Mouse (Mus musculus) frontal cortex, postnatal 36 days (tissue): Measurements from ENCODE around the gene Rdh5.

Experiments used
- DNase-seq, 2 experiments: peaks; one replicate each; pipeline ENCODE4 v3.0.0; 2022; ENCODE audit warnings: low spot score in 2 of 2

The Rdh5 gene

GRCm38 (mm10) chr10:128929638-128930378 lies 7.1 kb upstream of the Rdh5 start:
- no peak for DNase-seq

DNA sequence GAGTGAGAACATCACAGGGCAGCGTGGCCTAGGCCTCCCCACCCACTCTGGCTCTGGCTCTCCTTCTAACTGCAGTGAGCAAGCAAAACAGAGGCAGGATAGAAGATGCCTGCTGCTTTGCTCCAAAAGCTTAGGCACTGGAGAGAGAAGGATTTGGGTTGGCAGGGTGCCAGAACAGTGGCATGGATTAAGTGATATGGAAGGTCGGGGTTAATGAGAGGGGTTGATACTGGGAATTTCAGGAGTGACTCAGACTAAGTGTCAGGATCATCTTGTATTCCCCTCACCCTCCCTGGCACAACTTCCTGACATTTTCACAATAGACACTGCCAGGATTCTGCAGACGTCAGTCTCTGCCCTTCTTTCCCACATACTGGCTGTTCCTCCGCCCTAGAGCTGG lies 5.7 kb upstream of the Rdh5 start:
- DNase-seq: no peak

DNA sequence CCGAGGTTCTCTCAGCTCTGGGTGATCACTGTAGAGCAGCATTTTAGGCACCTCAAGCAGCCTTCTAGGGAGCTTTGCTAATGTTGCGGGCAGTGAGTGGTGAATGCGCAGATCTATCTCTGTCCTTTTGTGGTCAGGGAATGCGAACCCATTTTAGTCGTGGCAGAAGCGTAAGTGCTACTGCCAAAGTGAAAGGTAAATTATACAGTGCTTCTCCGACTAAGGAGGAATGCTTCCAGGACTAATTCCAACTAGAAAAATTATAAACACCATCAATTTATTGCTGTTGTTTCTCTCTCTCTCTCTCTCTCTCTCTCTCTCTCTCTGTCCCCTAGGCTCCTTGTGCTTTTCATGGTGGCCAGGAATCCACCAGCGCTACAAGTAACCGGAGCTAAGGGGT lies 1.2 kb upstream of the Rdh5 start, which contains the start of gene Bloc1s1:
Gene Bloc1s1, minus strand, starts transcription at position 101 of the 400 bp plus-strand sequence.
- no peak for DNase-seq

GRCm38 (mm10) chr10:128923013-128923691 lies 464 bp upstream of the Rdh5 start:
- peak; percentile 94 to 96 for DNase-seq

GRCm38 (mm10) chr10:128921883-128922821 lies 536 bp downstream of the Rdh5 start:
- no peak for DNase-seq

DNA sequence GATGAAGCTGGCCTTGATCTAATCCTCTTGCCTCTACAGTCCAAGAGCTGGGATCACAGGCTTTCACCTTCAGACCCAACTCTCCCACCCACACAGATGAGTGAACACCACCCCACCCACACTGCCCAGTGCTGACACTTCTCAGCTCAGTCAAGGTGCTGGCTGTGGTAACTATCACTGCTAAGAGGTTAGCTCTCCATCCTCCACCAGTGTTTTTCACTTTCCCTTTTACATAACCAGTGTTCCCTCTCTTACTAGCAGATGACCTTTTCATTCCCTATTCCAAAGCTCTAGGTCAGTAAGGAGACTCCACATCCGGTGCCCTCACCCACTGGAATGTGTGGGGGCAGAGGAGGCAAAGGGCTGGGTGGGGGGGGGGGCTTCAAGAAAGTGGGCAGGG lies 1.4 kb downstream of the Rdh5 start:
- DNase-seq: no peak

- no peak for DNase-seq
Observed at GRCm38 (mm10) chr10:128920736-128921161, 1.9 kb downstream of the Rdh5 start.

DNA sequence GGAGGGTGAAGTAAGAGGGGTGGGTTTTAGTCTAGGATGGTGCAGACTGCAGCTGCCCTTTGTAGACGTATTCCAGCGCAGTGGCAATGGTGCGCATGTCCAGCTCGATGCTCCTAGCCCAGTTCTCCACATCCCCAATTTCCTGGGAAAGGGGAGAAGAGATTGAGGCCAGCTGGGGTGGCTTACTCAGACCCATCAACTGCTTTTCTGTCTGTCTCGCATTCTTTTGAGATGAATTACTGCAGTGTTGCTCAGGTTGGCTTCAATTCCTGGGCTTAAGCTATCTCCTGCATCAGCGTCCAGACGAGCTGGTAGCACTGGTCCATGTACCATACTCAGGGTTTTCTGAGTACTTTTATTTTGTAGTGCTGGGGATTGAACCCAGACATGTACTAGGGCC lies 2.7 kb downstream of the Rdh5 start:
- DNase-seq: no peak

DNA sequence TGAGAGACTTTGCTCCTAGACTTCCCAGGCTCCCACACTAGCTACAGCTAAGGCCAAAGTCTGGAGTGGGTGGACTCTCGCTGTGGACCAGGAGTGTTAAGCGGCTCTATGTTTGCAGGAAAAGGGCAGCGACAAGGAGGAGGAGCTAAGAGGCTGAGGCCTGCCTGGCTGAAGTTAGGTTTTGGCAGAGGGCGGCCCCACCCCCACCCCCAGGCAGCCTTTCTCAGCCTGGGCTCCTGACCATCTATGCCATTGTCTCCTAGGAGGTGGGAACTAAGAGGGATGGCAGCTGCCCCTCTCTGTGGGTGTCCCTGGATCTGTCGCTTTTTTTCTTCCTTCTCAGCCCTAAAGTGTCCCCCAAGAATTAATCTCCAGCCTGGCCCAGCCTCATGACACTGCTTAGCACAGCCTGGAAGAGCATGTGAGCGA lies 3.5 kb downstream of the Rdh5 start:
- peak in 1 of 2 experiments; percentile 31 for DNase-seq

GRCm38 (mm10) chr10:128918246-128918645 lies 4.4 kb downstream of the Rdh5 start:
- peak in 1 of 2 experiments; percentile 59 for DNase-seq

DNA sequence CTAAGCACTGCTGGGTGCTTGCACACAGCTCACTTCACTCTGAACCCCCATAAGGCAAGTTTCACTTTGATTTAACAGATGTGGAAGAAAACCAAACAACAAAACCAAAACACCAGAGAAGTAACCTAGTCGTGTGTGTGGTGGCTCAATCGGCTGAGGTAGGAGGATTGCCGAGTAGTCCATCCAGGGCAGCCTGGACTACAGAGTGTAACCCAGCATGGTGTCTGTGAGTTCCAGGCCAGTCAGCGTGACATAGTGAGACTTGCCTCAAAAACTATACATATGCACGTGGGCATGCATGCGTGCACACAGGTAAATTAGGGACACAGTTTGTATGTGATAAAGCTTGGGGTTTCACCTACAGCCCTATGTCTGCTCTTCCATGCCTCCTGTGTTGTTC lies 5.3 kb downstream of the Rdh5 start:
- no peak for DNase-seq

- no peak for DNase-seq
Observed at GRCm38 (mm10) chr10:128916665-128917064, 6.0 kb downstream of the Rdh5 start.

GRCm38 (mm10) chr10:128915550-128915949 lies 7.1 kb downstream of the Rdh5 start:
- no peak for DNase-seq

DNA sequence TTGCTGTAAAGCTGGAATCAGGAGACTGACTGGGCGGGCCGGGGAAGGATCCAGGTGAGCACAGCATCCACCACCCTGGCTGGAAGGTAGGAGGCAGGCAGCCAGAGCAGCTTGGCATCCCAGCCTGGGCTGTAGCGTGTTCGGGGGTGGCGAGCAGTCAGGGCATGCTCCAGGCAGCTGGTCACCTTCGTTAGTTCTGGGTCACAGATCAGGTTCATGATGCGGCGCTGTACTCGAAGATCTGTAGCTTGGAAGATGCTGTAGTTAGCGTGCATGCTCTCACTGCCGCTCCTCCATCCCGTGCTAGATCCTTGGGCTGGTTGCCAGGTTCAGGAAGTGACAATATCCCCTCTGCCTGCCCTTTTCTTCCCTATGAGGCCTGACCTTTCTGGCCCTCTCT lies 9.0 kb downstream of the Rdh5 start:
- no peak for DNase-seq

GRCm38 (mm10) chr10:128913219-128913618 lies 9.5 kb downstream of the Rdh5 start:
- DNase-seq: peak; percentile 86 to 94

DNA sequence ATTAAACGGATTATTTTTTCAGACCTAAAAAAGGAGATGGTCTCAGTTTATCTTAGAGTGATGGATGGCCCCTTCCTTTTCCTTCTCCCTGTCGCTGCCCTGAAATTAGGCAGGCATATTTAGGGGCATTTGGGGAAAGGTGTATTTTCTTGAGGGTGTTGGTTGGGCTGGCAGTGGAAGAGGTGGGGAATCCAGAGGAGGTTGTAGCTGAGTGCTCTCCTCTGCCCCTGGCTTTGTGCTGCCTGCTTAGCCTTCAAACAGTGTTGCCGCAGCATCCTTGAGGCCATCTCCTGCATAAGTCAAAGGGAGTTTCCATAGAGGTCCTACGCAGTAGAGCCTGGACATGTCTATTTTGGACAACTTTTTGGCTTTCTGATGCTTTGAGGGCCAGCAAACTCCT lies 9.9 kb downstream of the Rdh5 start:
- DNase-seq: no peak

GRCm38 (mm10) chr10:128912268-128912667 lies 10.4 kb downstream of the Rdh5 start:
- no peak for DNase-seq

- DNase-seq: no peak
Observed at GRCm38 (mm10) chr10:128911430-128911829, 11.3 kb downstream of the Rdh5 start.

DNA sequence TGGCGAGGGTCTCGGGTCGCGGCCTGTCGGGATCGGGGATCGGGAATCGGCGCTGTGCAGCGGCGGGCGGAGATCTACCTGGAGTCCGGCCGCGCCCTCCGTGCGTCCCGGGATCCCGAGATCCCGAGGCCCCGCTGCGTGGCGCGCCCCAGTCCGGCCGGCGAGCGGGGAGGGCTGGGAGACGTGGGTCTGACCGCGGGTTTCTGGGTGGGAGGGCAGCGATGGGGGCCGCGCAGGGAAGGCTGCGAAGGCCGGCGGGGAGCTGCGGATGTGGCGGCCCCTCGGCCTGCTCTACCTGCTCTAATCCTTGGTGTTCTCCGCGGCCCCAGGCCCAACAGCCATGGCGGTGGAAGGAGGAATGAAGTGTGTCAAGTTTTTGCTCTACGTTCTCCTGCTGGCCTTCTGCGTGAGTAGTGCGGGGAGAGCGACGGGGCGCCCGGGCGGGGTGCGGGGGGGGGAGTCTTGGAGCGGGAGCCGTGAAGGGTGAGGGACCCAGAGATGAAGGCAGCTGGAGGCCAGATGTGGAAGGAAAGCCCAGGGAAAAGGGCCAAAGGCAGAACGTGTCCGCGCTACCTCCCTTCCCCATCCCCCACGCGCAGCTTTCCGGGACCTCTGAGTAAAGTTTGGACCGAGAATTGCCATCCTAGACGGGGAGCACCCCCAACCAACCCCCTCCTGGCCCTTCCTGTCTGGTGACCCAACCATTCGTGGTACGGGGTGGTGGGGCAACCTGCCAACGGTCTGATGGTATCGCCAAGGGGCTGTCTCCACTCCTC lies 12.4 kb downstream of the Rdh5 start:
- peak in 1 of 2 experiments; percentile 55 for DNase-seq

GRCm38 (mm10) chr10:128909567-128910028 lies 13.1 kb downstream of the Rdh5 start:
- DNase-seq: peak; percentile 52 to 57

GRCm38 (mm10) chr10:128908778-128909448 lies 13.8 kb downstream of the Rdh5 start:
- no peak for DNase-seq
